In genomic region chr6:142910721-142911120, GRCm38 (mm10) we compare ENCODE assay signal across 15 mouse cellular contexts.
"Had no signal": no experiment of that assay in that cellular context is flagged by ENCODE, and none has a peak within 500 bp of the region (broad histone marks: within the 10 kb centered on the region; RNA-seq: fewer than 3 reads in every experiment).

No protein-coding gene starts in this region.

- H3K9me3 ChIP-seq: liver, embryonic 13.5 days; stomach, embryonic 15.5 days had no signal

- H3K4me2 ChIP-seq: liver, embryonic 13.5 days; midbrain, embryonic 11.5 days; stomach, embryonic 15.5 days had no signal

- H3K27ac ChIP-seq: kidney, postnatal 0 days; left cerebral cortex, adult 2 months; liver, embryonic 13.5 days; stomach, embryonic 15.5 days had no signal

- H3K27me3 ChIP-seq: liver, embryonic 13.5 days; stomach, embryonic 15.5 days had no signal

- H3K36me3 ChIP-seq: liver, embryonic 13.5 days; stomach, embryonic 15.5 days had no signal

- H3K9ac ChIP-seq: liver, embryonic 13.5 days; stomach, embryonic 15.5 days had no signal

- DNase-seq: kidney, adult 2 months; kidney, postnatal 25 days; layer of hippocampus, postnatal 36 days; liver, embryonic 13.5 days; lung, adult 2 months; lung, postnatal 14 days; lung, postnatal 4 days; midbrain, embryonic 14.5 days; right cerebral cortex, postnatal 14 days; spleen, adult 18-20 months had no signal

- ATAC-seq: intestine, postnatal 0 days had no signal

- H3K4me1 ChIP-seq: stomach, embryonic 15.5 days had no signal

- H3K4me3 ChIP-seq: left cerebral cortex, adult 2 months; liver, embryonic 13.5 days; stomach, embryonic 15.5 days had no signal
